Mouse (Mus musculus) testis, adult 2 months (tissue): Measurements from ENCODE around the gene Chrd. TPM values are rescaled to one million over a fixed set of nuclear protein-coding genes. Genes with fewer than 3 reads are reported as not detected.

Source experiments
- H3K27ac ChIP-seq: fragments of 200-500 bp; 2 replicates; pipeline ENCODE4 v1.5.1; 2012; ENCODE audit warnings: low read depth, low read length; ENCODE audit not compliant: control insufficient read depth, insufficient read depth
- H3K27me3 ChIP-seq: fragments of 200-500 bp; 2 replicates; pipeline ENCODE4 v1.6.1; 2012; ENCODE audit warnings: mild to moderate bottlenecking, low read length, moderate library complexity; ENCODE audit not compliant: control insufficient read depth, insufficient read depth
- H3K36me3 ChIP-seq: fragments of 200-500 bp; 2 replicates; pipeline ENCODE4 v1.6.1; 2012; ENCODE audit warnings: mild to moderate bottlenecking, low read length; ENCODE audit not compliant: control insufficient read depth, insufficient read depth
- H3K4me1 ChIP-seq: fragments of 200-500 bp; 2 replicates; pipeline ENCODE4 v1.6.1; 2012; ENCODE audit warnings: low read length; ENCODE audit not compliant: control insufficient read depth, insufficient read depth
- H3K4me3 ChIP-seq: fragments of 200-500 bp; 2 replicates; pipeline ENCODE4 v1.5.1; 2012; ENCODE audit warnings: low read depth, mild to moderate bottlenecking, low read length, moderate library complexity, mixed read lengths; ENCODE audit not compliant: control insufficient read depth
- CTCF ChIP-seq: fragments of 200-500 bp; IDR thresholded peaks from 2 replicates; pipeline ENCODE4 v1.5.1; 2012; ENCODE audit warnings: low read depth, mild to moderate bottlenecking, inconsistent platforms, low read length, moderate library complexity; ENCODE audit not compliant: control insufficient read depth, insufficient read depth, insufficient replicate concordance
- POLR2A ChIP-seq: fragments of 200-500 bp; IDR thresholded peaks from 2 replicates; pipeline ENCODE4 v1.6.1; 2012; ENCODE audit warnings: low read depth, mild to moderate bottlenecking, inconsistent platforms, low read length, moderate library complexity; ENCODE audit not compliant: control insufficient read depth
- polyA plus RNA-seq: library from polyadenylated mRNA; depleted of rRNA; stranded (reverse); fragments of >200 nt; gene quantifications from 2 replicates; pipeline ENCODE4 v1.2.3, GENCODE M21; 2012

Gene Chrd
- polyA plus RNA-seq, 1 experiment: 1.6 TPM

- Histone ChIP-seq H3K36me3 (no peaks in the 10 kb centered on the region), H3K27me3 (no peaks in the 10 kb centered on the region), H3K27ac (no peak overlapping the region), H3K4me1 (peaks cover 10% of the 10 kb centered on the region), H3K4me3 (no peak overlapping the region)
- TF ChIP-seq POLR2A (no peak), CTCF (no peak)
Measured at GRCm38 (mm10) chr16:20712190-20712589, 20.7 kb upstream of the Chrd start.

GRCm38 (mm10) chr16:20712889-20713288, 20.0 kb upstream of the Chrd start:
- H3K4me3 ChIP-seq: no peak overlapping the region
- no peak overlapping the region for H3K27ac ChIP-seq
- TF ChIP-seq CTCF (no peak), POLR2A (no peak; the same call in 1 of the 2 replicates)
- peaks cover 8% of the 10 kb centered on the region for H3K4me1 ChIP-seq
- no peaks in the 10 kb centered on the region for H3K27me3 ChIP-seq
- no peaks in the 10 kb centered on the region for H3K36me3 ChIP-seq

GRCm38 (mm10) chr16:20714307-20715080, 18.4 kb upstream of the Chrd start:
- Histone ChIP-seq H3K4me1 (peaks cover 11% of the 10 kb centered on the region), H3K36me3 (no peaks in the 10 kb centered on the region), H3K27ac (no peak overlapping the region), H3K4me3 (peak overlapping the region; percentile 24), H3K27me3 (no peaks in the 10 kb centered on the region)
- TF ChIP-seq CTCF (no peak), POLR2A (no peak)

GRCm38 (mm10) chr16:20715161-20715560, 17.8 kb upstream of the Chrd start:
- H3K27me3 ChIP-seq: no peaks in the 10 kb centered on the region
- peak overlapping the region; percentile 42 for H3K4me3 ChIP-seq
- peak overlapping the region; percentile 41; the same call in 1 of the 2 replicates for H3K27ac ChIP-seq
- peaks cover 11% of the 10 kb centered on the region for H3K4me1 ChIP-seq
- no peak for TF ChIP-seq CTCF
- TF ChIP-seq POLR2A: no peak
- H3K36me3 ChIP-seq: no peaks in the 10 kb centered on the region

DNA sequence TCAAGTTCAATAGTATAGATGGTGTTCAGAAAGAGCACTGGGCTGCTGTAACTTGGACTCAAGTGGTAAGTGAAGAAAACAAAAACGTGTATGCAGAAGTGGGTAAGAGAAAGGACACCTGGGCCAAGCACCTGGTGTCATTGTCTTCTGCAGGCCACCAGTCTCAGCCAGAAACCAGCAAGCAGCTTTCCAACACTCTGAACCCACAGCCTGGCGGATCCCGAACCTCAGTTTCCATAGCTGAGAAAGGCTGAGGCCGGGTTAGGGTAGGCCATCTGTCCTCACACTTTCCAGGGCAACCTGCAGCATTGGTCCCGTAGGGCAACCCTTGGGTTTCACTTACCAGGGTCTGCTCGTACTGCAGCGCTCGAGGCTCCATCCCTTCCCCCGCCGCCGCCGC, 17.4 kb upstream of the Chrd start:
- no peaks in the 10 kb centered on the region for H3K36me3 ChIP-seq
- H3K27me3 ChIP-seq: no peaks in the 10 kb centered on the region
- H3K4me3 ChIP-seq: peak overlapping the region; percentile 76
- peaks cover 11% of the 10 kb centered on the region for H3K4me1 ChIP-seq
- TF ChIP-seq POLR2A: no peak
- TF ChIP-seq CTCF: no peak
- peak overlapping the region; percentile 41 for H3K27ac ChIP-seq

- peak overlapping the region; percentile 53 for H3K27ac ChIP-seq
- TF ChIP-seq POLR2A (peak; percentile 56), CTCF (no peak)
- H3K4me3 ChIP-seq: peak overlapping the region; percentile 96
- H3K36me3 ChIP-seq: no peaks in the 10 kb centered on the region
- peaks cover 11% of the 10 kb centered on the region for H3K4me1 ChIP-seq
- no peaks in the 10 kb centered on the region for H3K27me3 ChIP-seq
Measured at GRCm38 (mm10) chr16:20715976-20716840, 16.7 kb upstream of the Chrd start.

DNA sequence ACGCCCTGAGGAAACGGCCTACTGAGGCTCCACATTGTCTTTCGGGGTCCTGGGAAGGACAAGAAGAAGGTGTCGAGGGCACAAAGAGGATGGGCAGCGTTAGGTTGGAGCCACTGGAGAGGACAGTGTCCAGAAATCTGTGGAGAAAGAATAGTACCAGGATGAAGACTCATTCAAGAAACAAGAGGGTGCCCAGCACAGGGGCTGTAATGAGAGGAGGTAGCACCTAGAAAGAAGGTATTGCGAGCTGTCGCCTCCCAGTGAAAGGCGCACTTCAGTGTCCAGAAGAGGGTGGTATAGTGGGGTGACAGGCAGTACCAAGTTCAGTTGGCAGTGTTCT, 16.1 kb upstream of the Chrd start:
- Histone ChIP-seq H3K4me1 (peaks cover 11% of the 10 kb centered on the region), H3K4me3 (peak overlapping the region; percentile 96), H3K27me3 (no peaks in the 10 kb centered on the region), H3K36me3 (no peaks in the 10 kb centered on the region), H3K27ac (peak overlapping the region; percentile 86)
- TF ChIP-seq POLR2A (no peak), CTCF (no peak)
